Mouse (Mus musculus) G1E (cell line): Measurements from ENCODE around the gene Prrg2.
A peak's percentile ranks its signal among the peaks of the same experiment; 100 is the strongest.

Source experiments
- CTCF ChIP-seq: IDR thresholded peaks from 2 replicates; pipeline ENCODE4 v1.5.1; 2012; ENCODE audit warnings: low read depth, low read length, inconsistent platforms, mixed read lengths
- GATA1 ChIP-seq: IDR thresholded peaks from 2 replicates; pipeline ENCODE4 v1.6.1; 2012; ENCODE audit warnings: borderline replicate concordance, low read length, inconsistent platforms, mixed read lengths

- TF ChIP-seq CTCF (peak; percentile 71), GATA1 (no peak)
Observed at GRCm38 (mm10) chr7:45078513-45078912, 16.0 kb upstream of the Prrg2 start.
